Mouse (Mus musculus) hindbrain, embryonic 13.5 days (tissue): ENCODE results near the gene Atp6v0a1. TPM values are rescaled to one million over a fixed set of nuclear protein-coding genes. Genes with fewer than 3 reads are reported as not detected.
A peak's percentile ranks its signal among the peaks of the same experiment; 100 is the strongest.

Source experiments
- ATAC-seq: fragments of 200-750 bp; cut with Nextera tagmentation; 2 replicates; pipeline ENCODE4 v1.8.0; 2017; ENCODE audit warnings: moderate TSS enrichment; ENCODE audit not compliant: low FRiP score
- H3K27ac ChIP-seq: fragments of 300-500 bp; sonication (generic); 2 replicates; pipeline ENCODE4 v1.5.1; 2015; ENCODE audit warnings: inconsistent platforms, mild to moderate bottlenecking, moderate library complexity
- H3K27me3 ChIP-seq: fragments of 300-500 bp; sonication (generic); 2 replicates; pipeline ENCODE4 v1.6.1; 2015; ENCODE audit warnings: mild to moderate bottlenecking, inconsistent platforms
- H3K36me3 ChIP-seq: fragments of 300-500 bp; sonication (generic); 2 replicates; pipeline ENCODE4 v1.6.1; 2015; ENCODE audit warnings: mild to moderate bottlenecking, inconsistent platforms
- H3K4me1 ChIP-seq: fragments of 300-500 bp; sonication (generic); replicated peaks from 2 replicates; pipeline ENCODE4 v1.6.1; 2015; ENCODE audit warnings: inconsistent platforms
- H3K4me2 ChIP-seq: fragments of 300-500 bp; sonication (generic); 2 replicates; pipeline ENCODE4 v1.6.1; 2015; ENCODE audit warnings: inconsistent platforms, mild to moderate bottlenecking, moderate library complexity
- H3K4me3 ChIP-seq: fragments of 300-500 bp; sonication (generic); 2 replicates; pipeline ENCODE4 v1.5.1; 2015; ENCODE audit warnings: mild to moderate bottlenecking, inconsistent platforms
- H3K9ac ChIP-seq: fragments of 300-500 bp; sonication (generic); 2 replicates; pipeline ENCODE4 v1.6.1; 2015; ENCODE audit warnings: mild to moderate bottlenecking, inconsistent platforms
- H3K9me3 ChIP-seq: fragments of 300-500 bp; sonication (generic); 2 replicates; pipeline ENCODE4 v1.6.1; 2016; ENCODE audit warnings: inconsistent platforms
- WGBS: fragments of 180-500 bp; shearing (Covaris S2); methylation state at CpG from one replicate; pipeline ENCODE4 v1.1.7; 2015; 5-methylcytosine and 5-hydroxymethylcytosine counted together
- microRNA-seq: library from miRNA; unstranded; fragments of <30 nt; microRNA quantifications from one replicate; pipeline ENCODE4, GENCODE M21; 2016
- polyA plus RNA-seq: library from polyadenylated mRNA; unstranded; fragments of >200 nt; fragmentation: Nextera tagmentation; extraction: Ambion mirVana; gene quantifications from 2 replicates; pipeline ENCODE4 v1.2.1, GENCODE M21; 2015

The Atp6v0a1 gene
- polyA plus RNA-seq, 1 experiment from 2014 or later, result 108 TPM

- no peak overlapping the region for H3K4me3 ChIP-seq
- no peak for ATAC-seq
- 0 out of 2 replicates have a peak, but pooled peaks cover 5% of the 10 kb centered on the region for H3K9me3 ChIP-seq
- H3K36me3 ChIP-seq, result peaks cover 5% of the 10 kb centered on the region; the same call in 1 of the 2 replicates
- H3K4me1 ChIP-seq, result peaks cover 22% of the 10 kb centered on the region
- H3K4me2 ChIP-seq, result no peak overlapping the region
- H3K9ac ChIP-seq, result no peak overlapping the region
- no peaks in the 10 kb centered on the region for H3K27me3 ChIP-seq
- H3K27ac ChIP-seq, result no peak overlapping the region
- 95% methylated on average over 4 of the region's 4 CpGs for WGBS
Measured at GRCm38 (mm10) chr11:101111178-101111577, 101.9 kb downstream of the Atp6v0a1 start.

- H3K4me1 ChIP-seq, result peaks cover 24% of the 10 kb centered on the region
- H3K27ac ChIP-seq, result no peak overlapping the region
- 0 out of 2 replicates have a peak, but pooled peaks cover 5% of the 10 kb centered on the region for H3K9me3 ChIP-seq
- no peak overlapping the region for H3K4me2 ChIP-seq
- 81% methylated on average over 3 of the region's 3 CpGs for WGBS
- H3K9ac ChIP-seq, result no peak overlapping the region
- H3K27me3 ChIP-seq, result no peaks in the 10 kb centered on the region
- H3K4me3 ChIP-seq, result no peak overlapping the region
- H3K36me3 ChIP-seq, result peaks cover 5% of the 10 kb centered on the region; the same call in 1 of the 2 replicates
- ATAC-seq, result no peak
Measured at GRCm38 (mm10) chr11:101112186-101112585, 102.9 kb downstream of the Atp6v0a1 start.

Small RNA genes within 50 kb of the gene (microRNA-seq; reads per million reads assigned to microRNA genes)
- 2.3 reads per million, percentile 2 among the genes with 10 or more reads in this experiment for gene Mir6928

Other genes starting within 250 kb of the Atp6v0a1 start
- 7.4 and 7.5 TPM in 2 replicates for gene Kcnh4, start 249.5 kb upstream of the Atp6v0a1 start, polyA plus RNA-seq
- gene Hcrt, start 246.5 kb upstream of the Atp6v0a1 start, polyA plus RNA-seq, result 0.42 TPM in 1 of 2 replicates, not detected in the other
- gene Ghdc, start 238.5 kb upstream of the Atp6v0a1 start, polyA plus RNA-seq, result 3.8 and 5.9 TPM in 2 replicates
- gene Stat5b, start 158.7 kb upstream of the Atp6v0a1 start, polyA plus RNA-seq, result 14.1 and 15.7 TPM in 2 replicates
- gene Stat5a, start 150.1 kb upstream of the Atp6v0a1 start, polyA plus RNA-seq, result 2.1 and 2.3 TPM in 2 replicates
- gene Stat3, start 69.9 kb upstream of the Atp6v0a1 start, polyA plus RNA-seq, result 51.5 and 53.3 TPM in 2 replicates
- gene Cavin1, start 38.6 kb upstream of the Atp6v0a1 start, polyA plus RNA-seq, result 42.0 and 43.9 TPM in 2 replicates
- 10.7 and 11.3 TPM in 2 replicates for gene Naglu, start 60.6 kb downstream of the Atp6v0a1 start, polyA plus RNA-seq
- gene Hsd17b1, start 69.0 kb downstream of the Atp6v0a1 start, polyA plus RNA-seq, result 0.49 TPM in 1 of 2 replicates, not detected in the other
- gene Coasy, start 73.1 kb downstream of the Atp6v0a1 start, polyA plus RNA-seq, result 41.9 and 44.1 TPM in 2 replicates
- 88.1 and 91.0 TPM in 2 replicates for gene Mlx, start 77.8 kb downstream of the Atp6v0a1 start, polyA plus RNA-seq
- gene Psmc3ip, start 86.0 kb downstream of the Atp6v0a1 start, polyA plus RNA-seq, result 23.4 and 26.3 TPM in 2 replicates
- 25.1 and 27.7 TPM in 2 replicates for gene Retreg3, start 110.4 kb downstream of the Atp6v0a1 start, polyA plus RNA-seq
- gene Tubg1, start 110.5 kb downstream of the Atp6v0a1 start, polyA plus RNA-seq, result 79.6 and 84.0 TPM in 2 replicates
- 34.6 and 38.2 TPM in 2 replicates for gene Tubg2, start 146.5 kb downstream of the Atp6v0a1 start, polyA plus RNA-seq
- gene Cntnap1, start 161.1 kb downstream of the Atp6v0a1 start, polyA plus RNA-seq, result 2.6 and 2.8 TPM in 2 replicates
- gene Plekhh3, start 161.9 kb downstream of the Atp6v0a1 start, polyA plus RNA-seq, result 8.7 and 10.2 TPM in 2 replicates
- gene Ccr10, start 166.0 kb downstream of the Atp6v0a1 start, polyA plus RNA-seq, result 0.13 and 0.18 TPM in 2 replicates
- 20.4 and 20.7 TPM in 2 replicates for gene Ezh1, start 217.0 kb downstream of the Atp6v0a1 start, polyA plus RNA-seq
- gene Ramp2, start 236.6 kb downstream of the Atp6v0a1 start, polyA plus RNA-seq, result 84.8 and 94.9 TPM in 2 replicates
- gene Vps25, start 244.3 kb downstream of the Atp6v0a1 start, polyA plus RNA-seq, result 110 and 115 TPM in 2 replicates